Mouse (Mus musculus) bone marrow macrophage, adult 2 months (primary cell): Measurements from ENCODE around the gene Syngap1.

Experiments used
- CTCF ChIP-seq: IDR thresholded peaks from 2 replicates; pipeline ENCODE4 v1.5.1; 2012; ENCODE audit warnings: low read depth, mild to moderate bottlenecking, low read length, moderate library complexity
- POLR2A ChIP-seq: IDR thresholded peaks from 2 replicates; pipeline ENCODE4 v1.6.1; 2012; ENCODE audit warnings: mild to moderate bottlenecking, low read depth, low read length, borderline replicate concordance

- TF ChIP-seq CTCF (no peak), POLR2A (no peak)
Observed at GRCm38 (mm10) chr17:26935027-26935426, 6.0 kb upstream of the Syngap1 start.
